Mouse (Mus musculus) heart, embryonic 15.5 days (tissue): ENCODE measurements around the gene Cd70. TPM values are rescaled to one million over a fixed set of nuclear protein-coding genes. Genes with fewer than 3 reads are reported as not detected.
A peak's percentile ranks its signal among the peaks of the same experiment; 100 is the strongest.
"Not testable (repeated sequence)": the region's sequence is repeated elsewhere in the genome, so short reads cannot be mapped to it uniquely, and the experiment has no call there.

Experiments
- ATAC-seq: fragments of 200-750 bp; cut with Nextera tagmentation; replicated peaks from 2 replicates; pipeline ENCODE4 v1.8.0; 2017; ENCODE audit warnings: low read depth, moderate TSS enrichment; ENCODE audit not compliant: insufficient number of reproducible peaks, insufficient read depth, low FRiP score
- H3K27ac ChIP-seq: fragments of 300-500 bp; sonication (generic); 2 replicates; pipeline ENCODE4 v1.5.1; 2015; ENCODE audit warnings: mild to moderate bottlenecking, inconsistent platforms
- H3K27me3 ChIP-seq: fragments of 300-500 bp; sonication (generic); 2 replicates; pipeline ENCODE4 v1.6.1; 2015; ENCODE audit warnings: inconsistent platforms
- H3K36me3 ChIP-seq: fragments of 300-500 bp; sonication (generic); 2 replicates; pipeline ENCODE4 v1.6.1; 2015; ENCODE audit warnings: mild to moderate bottlenecking, inconsistent platforms
- H3K4me1 ChIP-seq: fragments of 300-500 bp; sonication (generic); replicated peaks from 2 replicates; pipeline ENCODE4 v1.6.1; 2015; ENCODE audit warnings: inconsistent platforms
- H3K4me2 ChIP-seq: fragments of 300-500 bp; sonication (generic); 2 replicates; pipeline ENCODE4 v1.6.1; 2015; ENCODE audit warnings: inconsistent platforms, mild to moderate bottlenecking, moderate library complexity
- H3K4me3 ChIP-seq: fragments of 300-500 bp; sonication (generic); 2 replicates; pipeline ENCODE4 v1.5.1; 2015; ENCODE audit warnings: mild to moderate bottlenecking, inconsistent platforms
- H3K9ac ChIP-seq: fragments of 300-500 bp; sonication (generic); 2 replicates; pipeline ENCODE4 v1.6.1; 2015; ENCODE audit warnings: mild to moderate bottlenecking, inconsistent platforms
- H3K9me3 ChIP-seq: fragments of 300-500 bp; sonication (generic); replicated peaks from 2 replicates; pipeline ENCODE4 v1.6.1; 2016; ENCODE audit warnings: inconsistent platforms
- WGBS: fragments of 180-500 bp; shearing (Covaris S2); methylation state at CpG from one replicate; pipeline ENCODE4 v1.1.7; 2015; ENCODE audit warnings: mixed read lengths; 5-methylcytosine and 5-hydroxymethylcytosine counted together
- polyA plus RNA-seq: library from polyadenylated mRNA; unstranded; fragments of >200 nt; fragmentation: Nextera tagmentation; extraction: Ambion mirVana; gene quantifications from 2 replicates; pipeline ENCODE4 v1.2.1, GENCODE M21; 2015

The Cd70 gene
- polyA plus RNA-seq, 1 experiment from 2014 or later: not detected

DNA sequence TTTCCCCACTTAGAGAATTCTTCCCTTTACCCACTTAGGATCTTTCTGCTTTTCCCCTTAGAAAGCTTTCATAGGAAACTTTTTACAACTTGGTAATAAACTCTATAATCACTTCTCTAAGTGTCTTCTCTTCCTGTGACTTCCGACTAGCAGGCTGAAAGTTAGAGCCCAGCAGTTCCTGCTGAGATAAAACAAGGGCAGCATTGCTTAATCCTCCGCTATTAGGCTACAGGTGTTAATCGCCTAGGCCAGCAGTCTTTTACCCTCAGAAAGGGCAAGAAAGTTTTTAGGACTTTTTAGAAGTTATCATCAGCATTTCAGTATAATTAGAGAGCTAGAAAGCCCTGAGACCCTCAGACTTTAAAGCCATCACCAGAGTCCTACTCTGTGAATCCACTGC lies 15.6 kb downstream of the Cd70 start:
- H3K9ac ChIP-seq, H3K4me2 ChIP-seq, H3K9me3 ChIP-seq, H3K36me3 ChIP-seq, H3K27me3 ChIP-seq, H3K4me1 ChIP-seq, ATAC-seq, H3K27ac ChIP-seq, H3K4me3 ChIP-seq: not testable (repeated sequence)
- WGBS: 12% methylated on average over 3 of the region's 3 CpGs

DNA sequence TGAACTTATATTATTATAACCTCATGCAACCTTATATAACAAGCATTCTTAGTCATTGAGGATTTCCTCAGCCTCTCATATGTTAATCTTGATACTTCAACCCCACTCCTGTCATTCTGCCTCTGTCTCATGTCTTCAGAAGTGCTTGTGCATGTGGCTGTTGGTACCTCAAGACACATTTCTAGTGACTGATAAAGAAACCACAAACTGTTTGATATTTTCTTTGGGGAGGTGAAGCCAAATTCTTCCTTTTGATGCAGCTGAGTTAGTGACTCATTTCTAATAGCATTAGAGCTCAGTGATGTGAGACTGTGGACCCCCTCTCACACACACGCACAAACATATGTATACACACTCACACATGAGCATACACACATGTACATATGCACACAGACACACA lies 17.8 kb downstream of the Cd70 start:
- no peaks in the 10 kb centered on the region for H3K4me1 ChIP-seq
- ATAC-seq: no peak
- no peaks in the 10 kb centered on the region for H3K36me3 ChIP-seq
- no peak overlapping the region for H3K4me3 ChIP-seq
- no peak overlapping the region for H3K4me2 ChIP-seq
- H3K9ac ChIP-seq: no peak overlapping the region
- H3K27me3 ChIP-seq: no peaks in the 10 kb centered on the region
- no peak overlapping the region for H3K27ac ChIP-seq
- H3K9me3 ChIP-seq: no peaks in the 10 kb centered on the region
- WGBS: 82% methylated on average over 1 of the region's 1 CpGs

DNA sequence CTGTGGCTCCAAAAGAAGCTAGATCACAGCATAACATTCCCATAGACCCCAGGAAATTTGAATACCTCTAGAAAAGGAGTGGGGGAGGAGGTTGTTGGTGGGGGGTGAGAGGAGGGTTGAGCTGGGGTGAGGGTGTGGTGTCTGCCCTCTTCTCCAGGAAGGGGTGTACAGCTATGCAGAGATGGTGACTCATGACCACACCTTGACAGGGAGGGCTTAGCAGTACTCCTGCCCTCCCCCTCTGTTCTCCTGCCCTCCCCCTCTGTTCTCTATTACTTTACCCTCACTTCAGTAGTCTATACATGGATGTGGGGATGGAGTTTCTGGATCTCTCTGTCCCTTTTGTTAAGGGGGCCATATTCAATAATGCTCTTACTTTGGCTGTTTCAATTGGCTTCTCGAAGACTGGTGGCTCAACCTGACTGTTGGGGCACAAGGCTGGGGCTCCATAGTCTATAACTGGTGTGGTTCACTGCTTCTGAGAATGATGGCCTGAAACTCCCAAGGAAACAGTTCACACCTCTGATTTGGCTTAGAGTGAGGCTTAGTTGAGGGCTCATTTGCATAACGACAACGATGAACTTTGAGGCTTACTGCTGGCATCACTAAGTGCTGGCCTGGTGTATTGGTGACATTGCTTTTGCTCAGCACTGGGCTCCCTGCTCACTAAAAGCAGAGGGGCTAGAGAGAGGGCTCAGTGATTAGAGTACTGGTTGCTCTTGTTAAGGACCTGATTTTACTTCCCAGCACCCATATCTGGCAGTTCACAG lies 23.5 kb downstream of the Cd70 start:
- Histone ChIP-seq H3K36me3 (no peaks in the 10 kb centered on the region), H3K27me3 (no peaks in the 10 kb centered on the region), H3K4me1 (no peaks in the 10 kb centered on the region), H3K27ac (no peak overlapping the region), H3K4me3 (no peak overlapping the region), H3K4me2 (no peak overlapping the region), H3K9ac (no peak overlapping the region), H3K9me3 (no peaks in the 10 kb centered on the region)
- ATAC-seq: no peak
- 47% methylated on average over 3 of the region's 3 CpGs for WGBS

DNA sequence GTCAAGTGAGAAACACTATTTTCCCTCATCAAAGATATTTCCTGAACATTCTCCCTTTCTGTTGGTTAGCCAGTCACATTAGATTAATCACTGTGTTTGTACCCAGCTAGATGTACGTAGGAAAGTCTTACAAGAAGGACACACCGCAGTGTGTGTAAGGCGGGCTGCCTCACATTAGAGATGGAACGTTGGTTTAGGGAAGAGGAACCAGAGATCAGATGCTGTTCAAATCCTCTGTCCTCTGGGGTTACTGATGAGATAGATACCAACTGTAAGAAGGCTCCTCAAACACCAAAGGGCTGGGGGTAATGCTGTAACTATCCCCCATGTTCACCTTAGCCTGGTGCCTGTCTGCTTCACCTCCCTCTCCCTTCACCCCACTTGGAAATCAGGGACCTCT lies 24.8 kb downstream of the Cd70 start:
- Histone ChIP-seq H3K36me3 (no peaks in the 10 kb centered on the region), H3K9me3 (no peaks in the 10 kb centered on the region), H3K27ac (no peak overlapping the region), H3K27me3 (no peaks in the 10 kb centered on the region), H3K4me1 (no peaks in the 10 kb centered on the region), H3K4me3 (no peak overlapping the region), H3K9ac (no peak overlapping the region), H3K4me2 (no peak overlapping the region)
- 78% methylated on average over 4 of the region's 4 CpGs for WGBS
- no peak for ATAC-seq

DNA sequence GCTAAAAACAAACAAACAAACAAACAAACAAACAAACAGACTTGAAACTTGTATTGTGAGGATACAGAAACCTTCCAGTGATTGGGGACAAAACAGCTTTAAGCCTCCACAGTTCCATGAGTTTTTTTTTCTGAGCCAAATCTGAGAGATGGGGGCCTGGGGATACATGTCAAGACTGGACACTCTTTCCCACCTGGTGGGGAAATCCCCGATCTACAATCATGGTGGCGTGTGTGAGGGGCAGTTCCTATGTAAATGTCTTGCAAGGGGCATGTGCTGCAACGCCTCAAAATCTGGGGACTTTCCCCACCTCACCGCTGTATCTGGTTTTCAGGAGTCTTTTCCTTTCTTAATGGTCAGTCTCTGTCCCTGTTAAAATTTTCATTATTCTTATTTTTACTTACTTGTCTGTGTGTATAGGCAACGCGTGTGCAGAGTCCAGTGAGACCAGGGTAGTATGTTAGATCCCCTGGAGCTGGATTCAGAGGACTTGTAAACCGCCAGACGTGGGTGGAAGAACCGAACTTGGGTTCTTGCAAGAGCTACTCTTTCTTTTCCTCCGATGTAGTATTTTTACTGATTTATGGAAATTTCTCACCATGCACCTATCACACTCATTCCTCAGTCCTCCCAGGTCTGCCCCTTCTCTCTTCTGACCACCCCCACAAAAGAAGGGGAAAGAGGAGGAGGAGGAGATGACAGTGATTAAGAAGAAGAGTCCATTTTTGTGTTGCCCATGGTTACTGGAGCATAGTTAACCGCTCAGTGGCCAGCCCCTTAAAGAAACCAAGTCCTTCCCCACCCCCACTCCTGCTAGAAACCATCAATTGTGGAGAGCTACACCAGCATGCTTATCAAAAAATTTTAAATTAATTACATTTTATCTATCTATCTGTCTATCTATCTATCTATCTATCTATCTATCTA lies 26.1 kb downstream of the Cd70 start:
- Histone ChIP-seq H3K4me3 (no peak overlapping the region), H3K27ac (no peak overlapping the region), H3K4me1 (peaks cover 4% of the 10 kb centered on the region), H3K9me3 (no peaks in the 10 kb centered on the region), H3K9ac (no peak overlapping the region), H3K4me2 (no peak overlapping the region), H3K27me3 (no peaks in the 10 kb centered on the region), H3K36me3 (no peaks in the 10 kb centered on the region)
- no peak for ATAC-seq
- 80% methylated on average over 11 of the region's 11 CpGs for WGBS

DNA sequence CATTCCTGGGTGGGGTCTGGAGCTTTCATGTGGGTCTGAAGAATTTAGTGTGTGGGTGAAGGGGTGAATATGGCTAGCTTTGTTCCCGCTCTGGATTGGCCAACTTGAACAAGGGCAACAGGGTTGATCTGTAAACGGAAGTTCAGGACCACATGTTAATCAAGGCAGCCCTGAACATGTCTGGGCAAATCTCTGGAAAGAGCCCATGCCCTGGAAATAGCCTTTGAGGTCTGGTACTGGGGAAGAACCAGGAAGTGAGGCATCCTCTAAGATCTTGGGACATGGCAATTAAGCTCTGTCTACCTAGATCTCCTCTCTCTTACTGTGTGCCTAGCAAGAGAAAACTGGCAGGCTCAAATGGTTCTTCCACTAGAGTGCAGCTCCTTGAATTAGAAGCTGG lies 27.7 kb downstream of the Cd70 start:
- Histone ChIP-seq H3K36me3 (no peaks in the 10 kb centered on the region), H3K9me3 (no peaks in the 10 kb centered on the region), H3K27me3 (no peaks in the 10 kb centered on the region), H3K27ac (no peak overlapping the region), H3K9ac (no peak overlapping the region), H3K4me3 (no peak overlapping the region), H3K4me2 (no peak overlapping the region), H3K4me1 (peaks cover 4% of the 10 kb centered on the region)
- WGBS: 77% methylated on average over 2 of the region's 2 CpGs
- ATAC-seq: no peak

DNA sequence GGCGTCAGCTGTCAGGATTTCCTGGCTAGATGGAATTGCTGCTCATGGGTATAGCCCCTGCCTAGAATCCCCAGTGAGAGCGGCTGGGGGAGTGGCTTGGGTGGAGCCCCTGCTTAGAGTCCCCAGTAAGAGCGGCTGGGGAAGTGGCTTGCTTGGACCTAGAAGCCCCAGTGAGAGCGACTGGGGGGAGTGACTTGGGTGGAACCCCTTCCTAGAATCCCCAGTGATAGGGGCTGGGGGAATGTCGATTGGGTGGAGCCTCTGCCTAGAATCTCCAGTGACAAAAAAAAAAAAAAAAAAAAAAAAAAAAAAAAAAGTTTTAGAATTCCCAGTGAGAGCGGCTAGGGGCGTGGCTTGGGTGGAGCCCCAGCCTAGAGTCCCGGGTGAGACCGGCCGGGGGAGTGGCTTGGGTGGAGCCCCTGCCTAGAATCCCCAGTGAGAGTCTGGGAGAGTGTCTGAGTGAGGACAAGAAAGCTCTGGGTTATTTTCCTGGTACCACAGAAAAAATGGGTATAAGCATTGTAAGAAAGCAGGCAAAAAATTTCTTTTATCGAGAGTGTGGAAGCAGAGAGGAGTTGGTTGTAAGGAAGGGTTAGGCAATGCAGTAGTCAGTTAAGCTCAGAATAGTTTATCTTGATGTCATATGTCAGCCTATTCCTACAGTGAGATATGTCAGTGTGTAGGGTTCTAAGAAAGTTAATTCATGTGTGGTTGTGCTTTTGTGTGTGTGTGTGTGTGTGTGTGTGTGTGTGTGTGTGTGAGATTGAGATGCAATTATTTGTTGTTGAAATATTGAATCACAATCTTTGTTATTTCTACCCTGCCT lies 30.8 kb downstream of the Cd70 start:
- H3K4me2 ChIP-seq: peak overlapping the region; percentile 41
- H3K9me3 ChIP-seq: no peaks in the 10 kb centered on the region
- no peaks in the 10 kb centered on the region for H3K27me3 ChIP-seq
- 0 out of 2 replicates have a peak overlapping the region, but pooled peaks have one; percentile 10 for H3K4me3 ChIP-seq
- no peak overlapping the region for H3K27ac ChIP-seq
- H3K9ac ChIP-seq: no peak overlapping the region
- peak; percentile 79 for ATAC-seq
- H3K36me3 ChIP-seq: no peaks in the 10 kb centered on the region
- WGBS: 3% methylated on average over 11 of the region's 11 CpGs
- peaks cover 4% of the 10 kb centered on the region for H3K4me1 ChIP-seq

DNA sequence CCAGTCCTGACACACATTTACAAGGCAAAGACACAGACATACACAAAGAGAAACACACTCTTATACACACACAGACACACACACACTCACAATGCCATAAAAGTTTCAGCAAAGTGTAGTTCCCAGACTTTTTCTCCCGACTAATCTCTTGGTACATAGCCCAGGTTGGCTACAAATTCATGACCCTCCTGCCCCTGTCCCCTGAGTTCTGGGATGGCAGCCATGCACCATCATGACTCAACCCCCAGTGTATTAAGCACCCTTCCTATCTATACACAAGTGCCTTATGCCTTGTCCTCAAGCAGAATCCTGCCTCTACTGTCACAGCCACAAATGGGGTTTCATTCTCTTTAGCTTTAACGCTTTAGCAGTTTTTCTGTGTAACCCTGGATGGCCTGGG lies 32.8 kb downstream of the Cd70 start:
- 56% methylated on average over 2 of the region's 2 CpGs for WGBS
- Histone ChIP-seq H3K4me2 (no peak overlapping the region), H3K9ac (no peak overlapping the region), H3K4me1 (peaks cover 4% of the 10 kb centered on the region), H3K27me3 (no peaks in the 10 kb centered on the region), H3K27ac (no peak overlapping the region), H3K4me3 (no peak overlapping the region), H3K36me3 (no peaks in the 10 kb centered on the region), H3K9me3 (no peaks in the 10 kb centered on the region)
- no peak for ATAC-seq

DNA sequence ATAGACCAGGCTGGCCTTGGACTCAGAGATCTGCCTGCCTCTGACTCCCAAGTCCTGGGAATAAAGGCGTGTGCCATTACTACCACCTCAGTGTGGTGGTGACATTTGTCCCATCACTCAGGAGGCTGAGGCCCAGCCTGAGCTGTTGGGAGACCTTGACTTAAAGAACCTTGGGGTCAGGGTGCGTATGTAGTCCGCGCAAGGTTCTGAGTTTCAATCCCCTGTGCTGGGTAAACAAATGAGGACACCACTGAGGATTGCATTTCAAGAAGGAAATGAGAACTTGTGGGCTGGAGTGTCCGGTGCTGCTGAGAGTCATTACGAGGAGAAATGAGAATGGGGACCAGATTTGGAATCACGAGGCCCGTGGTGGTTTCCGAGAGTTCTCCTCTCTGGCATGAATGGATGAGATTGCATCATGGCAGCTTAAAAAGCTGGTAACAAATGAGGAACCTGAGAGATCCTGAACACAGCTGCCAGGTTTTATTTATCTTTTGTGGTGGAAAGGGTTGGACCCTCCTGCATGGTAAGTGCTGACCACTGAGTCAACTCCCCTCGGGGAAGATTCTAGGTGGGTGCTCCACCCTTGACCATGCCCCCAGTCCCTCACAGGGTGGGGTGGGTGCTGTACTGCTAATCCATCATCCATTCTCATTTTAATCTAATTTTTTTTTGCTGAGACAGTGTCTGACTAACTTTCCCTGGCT lies 36.7 kb downstream of the Cd70 start:
- Histone ChIP-seq H3K9ac (no peak overlapping the region), H3K27ac (no peak overlapping the region), H3K27me3 (no peaks in the 10 kb centered on the region), H3K4me1 (no peaks in the 10 kb centered on the region), H3K36me3 (no peaks in the 10 kb centered on the region), H3K4me3 (no peak overlapping the region), H3K9me3 (no peaks in the 10 kb centered on the region), H3K4me2 (no peak overlapping the region)
- ATAC-seq: no peak
- WGBS: 80% methylated on average over 10 of the region's 10 CpGs

DNA sequence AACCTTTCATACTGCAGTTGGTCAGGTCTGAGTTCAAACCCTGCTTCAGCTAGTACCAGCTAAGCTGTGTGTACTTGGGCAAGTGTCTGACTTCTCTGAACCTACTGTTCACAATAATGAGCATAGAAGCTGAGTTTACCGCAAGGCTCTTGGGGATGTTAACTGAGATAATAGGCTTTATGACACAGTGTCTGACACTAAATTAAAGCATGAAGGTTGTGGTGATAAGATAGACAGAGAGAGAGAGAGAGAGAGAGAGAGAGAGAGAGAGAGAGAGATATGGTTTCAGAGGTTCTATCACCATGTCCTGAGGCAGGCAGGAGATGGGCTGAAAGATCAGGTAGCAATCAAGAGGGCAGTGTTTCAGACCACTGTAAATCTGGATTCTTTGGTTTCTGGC lies 39.6 kb downstream of the Cd70 start:
- Histone ChIP-seq H3K4me2 (no peak overlapping the region), H3K36me3 (no peaks in the 10 kb centered on the region), H3K27me3 (no peaks in the 10 kb centered on the region), H3K4me3 (no peak overlapping the region), H3K9me3 (no peaks in the 10 kb centered on the region), H3K9ac (no peak overlapping the region), H3K27ac (no peak overlapping the region), H3K4me1 (peaks cover 9% of the 10 kb centered on the region)
- no peak for ATAC-seq
- WGBS: 73% methylated on average over 1 of the region's 1 CpGs
